ENCODE assay signal across 8 mouse cellular contexts in genomic region chr10:29148076-29148475, GRCm38 (mm10). TPM values are rescaled to one million over a fixed set of nuclear protein-coding genes. Genes with fewer than 3 reads are reported as not detected.
DNase-seq lines count a peak whose midpoint lies in the region; ATAC-seq and TF ChIP-seq lines count a peak whose summit lies in the region.
"Had no signal": no experiment of that assay in that cellular context is flagged by ENCODE, and none has a peak within 500 bp of the region (broad histone marks: within the 10 kb centered on the region; RNA-seq: fewer than 3 reads in every experiment).

No protein-coding gene starts in this region.

- H3K4me2 ChIP-seq in forebrain, embryonic 11.5 days (ENCODE audit: low read depth, low read length, severe bottlenecking), result peak overlapping the region; percentile 88
- H3K4me2 ChIP-seq in midbrain, postnatal 0 days (ENCODE audit: low read depth, low read length, poor library complexity, severe bottlenecking), result peak overlapping the region; percentile 88

- intact Hi-C loops in gastrocnemius, adult 2 months (cut with DNase I), result no loop called here

- peak; percentile 43 for DNase-seq in ES-CJ7 (ENCODE audit: low read depth, low spot score)
- DNase-seq in ZHBTc4 (ENCODE audit: low read depth, low spot score), result peak; percentile 40
- peak; percentile 66 for DNase-seq in forebrain, embryonic 11.5 days (ENCODE audit: low spot score)
- peak; percentile 74 for DNase-seq in layer of hippocampus, adult 9-11 months
- peak; percentile 69 for DNase-seq in midbrain, postnatal 0 days (ENCODE audit: low spot score)
- DNase-seq in gastrocnemius, postnatal 4 days (ENCODE audit: low spot score in 2 of 2), result no peak
- no peak for DNase-seq in gastrocnemius, adult 2 months

- H3K27me3 ChIP-seq in forebrain, embryonic 11.5 days (ENCODE audit: control insufficient read depth, insufficient read depth, low read length), result no peaks in the 10 kb centered on the region
- H3K27me3 ChIP-seq in midbrain, postnatal 0 days (ENCODE audit: insufficient read depth, low read length), result no peaks in the 10 kb centered on the region

- no peaks in the 10 kb centered on the region for H3K9me3 ChIP-seq in forebrain, embryonic 11.5 days (ENCODE audit: control insufficient read depth, low read length)
- no peaks in the 10 kb centered on the region for H3K9me3 ChIP-seq in midbrain, postnatal 0 days (ENCODE audit: low read length)

- WGBS in forebrain, embryonic 11.5 days, result 1% methylated on average over 21 of the region's 21 CpGs
- WGBS in midbrain, postnatal 0 days, result under 1% methylated on average over 21 of the region's 21 CpGs

- no peak for TF ChIP-seq CTCF in midbrain, postnatal 0 days (IDR thresholded peaks at IDR 0.05)
- TF ChIP-seq CTCF in gastrocnemius, adult 2 months (IDR thresholded peaks at IDR 0.05), result no peak

- H3K9ac ChIP-seq in forebrain, embryonic 11.5 days (ENCODE audit: low read length), result peak overlapping the region; percentile 79
- peak overlapping the region; percentile 93 for H3K9ac ChIP-seq in midbrain, postnatal 0 days (replicated peaks; ENCODE audit: low read length, poor library complexity, severe bottlenecking)

- no peak for ATAC-seq in forebrain, embryonic 11.5 days (replicated peaks; ENCODE audit: low FRiP score)
- peak; percentile 17; the same call in 1 of the 2 replicates for ATAC-seq in midbrain, postnatal 0 days (ENCODE audit: low FRiP score)

- peak overlapping the region; percentile 70 for H3K4me3 ChIP-seq in forebrain, embryonic 11.5 days (ENCODE audit: low read depth, low read length)
- peak overlapping the region; percentile 87 for H3K4me3 ChIP-seq in midbrain, postnatal 0 days (ENCODE audit: low read depth, low read length)
- H3K4me3 ChIP-seq in gastrocnemius, adult 2 months, result no peak overlapping the region

- H3K4me1 ChIP-seq in forebrain, embryonic 11.5 days (replicated peaks; ENCODE audit: control insufficient read depth, insufficient read depth, low read length), result peaks cover 5% of the 10 kb centered on the region; the same call in 1 of the 2 replicates
- no peaks in the 10 kb centered on the region; the same call in 1 of the 2 replicates for H3K4me1 ChIP-seq in midbrain, postnatal 0 days (ENCODE audit: insufficient read depth, low read length)

- H3K36me3 ChIP-seq in forebrain, embryonic 11.5 days (ENCODE audit: control insufficient read depth, insufficient read depth, low read length), result no peaks in the 10 kb centered on the region
- peaks cover 2% of the 10 kb centered on the region; the same call in 1 of the 2 replicates for H3K36me3 ChIP-seq in midbrain, postnatal 0 days (ENCODE audit: insufficient read depth, low read length)

- H3K27ac ChIP-seq in forebrain, embryonic 11.5 days (ENCODE audit: low read depth, low read length), result no peak overlapping the region; the same call in 1 of the 2 replicates
- H3K27ac ChIP-seq in midbrain, postnatal 0 days (ENCODE audit: low read depth, low read length), result peak overlapping the region; percentile 99
- no peak overlapping the region for H3K27ac ChIP-seq in gastrocnemius, adult 2 months

RNA-seq across cellular contexts. Expression of gene Soga3, which starts 4.4 kb away (rescaled TPM):
- polyA plus RNA-seq in forebrain, embryonic 11.5 days (2014; fragmentation: Nextera tagmentation; extraction: Ambion mirVana), result 28.7 and 29.8 TPM in 2 replicates
- 156 and 164 TPM in 2 replicates for total RNA-seq in midbrain, postnatal 0 days (2014; rRNA removed)
- polyA plus RNA-seq in midbrain, postnatal 0 days (2015; fragmentation: Nextera tagmentation; extraction: Ambion mirVana), result 131 and 160 TPM in 2 replicates
- under 1 TPM; 0.42 to 0.49 TPM for total RNA-seq in gastrocnemius, postnatal 4 days (2021)
- total RNA-seq in gastrocnemius, adult 2 months (2021), result not detected
- total RNA-seq: common myeloid progenitor, adult 5-6 weeks had no signal

RNA-seq across cellular contexts. Expression of gene Gm49353, which starts 50.7 kb away (rescaled TPM):
- polyA plus RNA-seq in forebrain, embryonic 11.5 days (2014; fragmentation: Nextera tagmentation; extraction: Ambion mirVana), result 4.5 and 5.3 TPM in 2 replicates
- 14.9 and 20.6 TPM in 2 replicates for total RNA-seq in midbrain, postnatal 0 days (2014; rRNA removed)
- polyA plus RNA-seq in midbrain, postnatal 0 days (2015; fragmentation: Nextera tagmentation; extraction: Ambion mirVana), result 11.7 and 15.0 TPM in 2 replicates
- total RNA-seq in gastrocnemius, postnatal 4 days (2021), result not detected
- not detected for total RNA-seq in gastrocnemius, adult 2 months (2021)
- total RNA-seq: common myeloid progenitor, adult 5-6 weeks had no signal

Comparison
In these comparisons a context has a peak if more than half of its experiments do, and no peak if none do; other contexts are left out.
1. DNase-seq: peak in ES-CJ7 (single experiment), ZHBTc4 (single experiment), forebrain, embryonic 11.5 days (single experiment), layer of hippocampus, adult 9-11 months (single experiment) and midbrain, postnatal 0 days (single experiment); none in gastrocnemius, postnatal 4 days (0 of 2) and gastrocnemius, adult 2 months (single experiment).
2. RNA of gene Soga3, which starts 4.4 kb away (total RNA-seq): 156 to 164 TPM in midbrain, postnatal 0 days; 0.42 to 0.49 TPM in gastrocnemius, postnatal 4 days and not detected in gastrocnemius, adult 2 months; every median in the first group is over 100 times any median in the second.
3. RNA of gene Gm49353, which starts 50.7 kb away (total RNA-seq): 14.9 to 20.6 TPM in midbrain, postnatal 0 days; not detected in gastrocnemius, postnatal 4 days and not detected in gastrocnemius, adult 2 months; every median in the first group is over 10 times any median in the second.